Mouse (Mus musculus) thymus, adult 2 months (tissue): ENCODE measurements around the gene Gm10065.
"Not testable (repeated sequence)": the region's sequence is repeated elsewhere in the genome, so short reads cannot be mapped to it uniquely, and the experiment has no call there.

Source experiments
- CTCF ChIP-seq: fragments of 200-500 bp; IDR thresholded peaks from 2 replicates; pipeline ENCODE4 v1.5.1; 2012; ENCODE audit warnings: mild to moderate bottlenecking, control low read depth, low read length, moderate library complexity, borderline replicate concordance; ENCODE audit not compliant: control insufficient read depth, poor library complexity, insufficient read depth; ENCODE audit errors: extremely low read depth
- POLR2A ChIP-seq: fragments of 200-500 bp; IDR thresholded peaks from 2 replicates; pipeline ENCODE4 v1.6.1; 2012; ENCODE audit warnings: mild to moderate bottlenecking, low read length, control low read depth, moderate library complexity; ENCODE audit not compliant: control insufficient read depth, poor library complexity, insufficient read depth; ENCODE audit errors: extremely low read depth

DNA sequence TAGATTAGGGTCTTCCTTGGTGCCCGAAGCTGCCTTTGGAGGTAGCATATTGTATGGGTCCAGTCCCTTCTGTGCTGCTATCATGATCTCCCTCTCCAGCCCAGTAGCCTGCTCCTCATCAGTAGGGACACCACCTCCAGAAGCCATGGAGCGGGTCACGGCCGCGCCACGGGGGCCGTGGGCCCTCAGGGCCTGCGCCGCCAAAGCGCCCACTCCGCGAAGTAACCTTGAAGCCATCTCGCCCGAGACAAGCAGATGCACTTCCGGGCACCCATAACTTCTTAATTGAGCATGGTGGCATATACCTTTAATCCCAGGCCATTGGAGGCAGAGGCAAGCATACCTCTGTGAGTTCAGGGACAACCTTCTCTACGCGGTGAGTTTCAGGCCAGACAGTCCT, 21.9 kb upstream of the Gm10065 start, which contains the start of gene Gm11273:
- not testable (repeated sequence) for TF ChIP-seq CTCF, POLR2A
